Mouse (Mus musculus) layer of hippocampus, postnatal 14 days (tissue): Measurements from ENCODE around the gene Pcdh7. TPM values are rescaled to one million over a fixed set of nuclear protein-coding genes. Genes with fewer than 3 reads are reported as not detected.

Experiments
- DNase-seq, 2 experiments: peaks; one replicate each; pipeline ENCODE4 v3.0.0; 2021 to 2022; ENCODE audit warnings: low spot score in 2 of 2, mixed read lengths in 1 of 2
- total RNA-seq, 2 experiments: library from RNA; stranded (reverse); gene quantifications; 2 replicates each; pipeline ENCODE4 v1.2.3; 2021

Gene Pcdh7
- total RNA-seq, 2 experiments from 2014 or later = 71.9 to 76.5 TPM

- no peak for DNase-seq
These were observed 153.0 kb downstream of the Pcdh7 start for GRCm38 (mm10) chr5:57870727-57871126.

GRCm38 (mm10) chr5:57884982-57885381 lies 167.2 kb downstream of the Pcdh7 start:
- no peak for DNase-seq

DNA sequence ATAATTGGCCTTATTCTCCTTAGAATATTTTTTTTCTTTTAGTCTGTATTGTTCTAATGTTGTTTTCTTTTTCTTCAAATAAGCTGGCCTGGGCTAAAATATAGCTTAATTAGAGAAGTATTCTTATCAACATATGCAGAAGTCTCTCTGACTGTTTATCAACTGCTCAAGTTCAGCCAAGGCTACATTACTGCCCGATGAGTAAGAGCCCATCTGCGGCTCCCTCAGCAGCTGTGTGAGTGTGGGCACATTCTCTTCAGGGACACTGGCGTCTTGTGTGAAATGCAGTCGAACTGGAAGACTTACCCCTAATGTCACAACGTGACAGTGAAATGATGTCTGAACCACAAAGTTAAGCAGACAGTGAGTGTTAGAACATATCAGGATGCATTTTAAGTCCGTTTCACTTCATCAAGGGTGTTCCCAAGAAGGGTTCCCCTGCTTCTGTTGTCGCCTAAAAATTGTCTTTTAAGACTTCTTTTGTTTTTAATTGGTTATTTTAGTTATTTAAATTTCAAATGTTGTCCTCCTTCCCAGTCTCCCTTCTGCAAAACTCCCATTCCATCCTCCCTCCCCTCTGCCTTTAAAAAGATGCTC lies 181.3 kb downstream of the Pcdh7 start:
- DNase-seq = no peak

DNA sequence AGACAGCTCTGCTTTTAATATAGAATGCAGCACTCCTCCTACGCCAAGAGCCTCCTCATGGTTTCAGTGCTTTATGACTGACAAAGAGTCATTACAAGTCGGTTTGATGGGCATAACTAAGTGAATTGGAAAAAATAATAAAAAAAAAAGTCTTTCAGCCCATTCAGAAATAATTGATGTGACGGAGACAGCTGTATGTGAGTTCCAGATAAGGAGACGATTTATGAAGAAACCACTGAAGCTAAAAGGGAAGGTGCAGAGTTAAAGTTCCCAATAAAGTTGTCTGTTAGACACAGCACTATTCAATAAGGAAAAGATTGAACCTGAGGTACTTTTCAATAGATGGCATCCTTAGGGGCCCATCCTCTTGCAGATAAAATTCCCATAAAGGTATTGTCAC lies 189.5 kb downstream of the Pcdh7 start:
- DNase-seq = no peak

- no peak for DNase-seq
These were observed 203.4 kb downstream of the Pcdh7 start for GRCm38 (mm10) chr5:57921140-57921539.

DNA sequence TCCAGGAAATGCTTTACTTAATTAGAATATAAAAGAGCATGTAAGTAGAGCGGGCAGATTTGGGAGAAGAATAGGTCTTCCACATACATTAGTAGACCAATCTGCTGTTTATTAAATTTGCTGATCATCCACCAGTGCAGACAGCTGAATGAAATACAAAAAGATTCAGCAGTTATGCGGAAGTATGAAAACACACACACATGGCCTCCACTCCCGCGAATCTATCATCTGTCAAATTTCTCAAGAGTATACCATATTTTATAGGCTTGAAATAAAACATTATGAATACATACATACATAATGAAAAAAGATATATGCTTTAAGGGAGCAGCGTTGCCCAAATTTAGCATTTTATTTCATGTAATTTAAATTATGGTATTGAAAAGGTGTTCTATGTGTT lies 213.6 kb downstream of the Pcdh7 start:
- no peak for DNase-seq

DNA sequence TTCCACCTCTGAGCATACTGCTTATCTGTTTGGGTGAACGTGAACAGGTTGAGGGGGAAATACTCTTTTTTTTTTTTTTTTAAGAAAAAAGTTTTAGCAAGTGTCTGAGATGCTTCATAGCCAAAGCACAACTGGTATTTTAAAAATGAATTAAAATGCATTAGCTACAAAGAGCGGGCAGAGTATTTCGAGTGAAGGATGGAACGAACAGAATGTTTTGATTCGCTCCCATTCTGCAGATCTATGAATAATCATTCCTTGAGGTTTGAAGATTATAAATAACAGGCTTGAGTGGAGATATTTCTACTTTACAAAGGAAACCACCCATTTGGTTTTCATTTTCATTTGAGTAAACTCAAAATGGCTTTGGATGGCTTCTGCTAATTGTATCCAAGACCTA lies 214.0 kb downstream of the Pcdh7 start:
- DNase-seq = peak in 1 of 2 experiments; percentile 21

GRCm38 (mm10) chr5:57934666-57935065 lies 216.9 kb downstream of the Pcdh7 start:
- no peak for DNase-seq

DNA sequence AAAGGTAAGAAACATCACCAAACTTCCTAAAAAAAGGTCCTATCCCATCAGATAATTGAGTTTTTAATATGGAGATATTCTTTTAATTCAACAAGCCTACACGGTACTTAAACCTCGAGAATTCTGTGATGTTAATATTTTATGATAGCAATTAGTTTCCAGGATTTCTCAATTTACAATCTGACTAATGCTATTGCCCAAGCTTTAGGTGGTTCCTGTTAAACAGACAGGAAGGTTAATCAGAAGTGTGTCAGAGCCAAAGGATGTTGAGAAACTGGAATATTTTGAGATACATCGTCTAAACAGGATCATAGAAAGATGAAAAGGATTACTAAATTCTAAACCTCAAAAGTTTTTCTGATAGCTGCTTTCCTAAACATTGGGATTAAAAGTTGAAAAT lies 222.7 kb downstream of the Pcdh7 start:
- DNase-seq = no peak

DNA sequence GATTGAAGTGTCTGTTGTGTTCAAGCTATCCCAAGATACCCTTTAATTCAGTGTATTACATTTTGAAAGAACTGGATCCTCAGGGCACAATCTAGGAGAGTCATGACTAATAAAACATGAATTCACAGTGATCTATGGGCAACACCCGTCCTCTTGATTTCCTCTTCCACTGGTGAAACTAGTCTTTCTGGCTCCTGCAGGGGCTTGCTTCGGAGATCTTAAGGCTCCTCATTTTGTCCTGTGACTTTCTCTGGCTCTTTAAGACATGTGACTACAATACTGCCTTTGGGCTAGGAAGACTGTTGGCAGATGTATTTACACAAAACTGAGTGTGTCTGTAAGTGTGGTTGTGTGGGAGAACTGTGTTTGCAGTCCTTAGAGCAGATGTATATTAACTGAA lies 225.4 kb downstream of the Pcdh7 start:
- no peak for DNase-seq

- DNase-seq = no peak
These were observed 225.8 kb downstream of the Pcdh7 start for GRCm38 (mm10) chr5:57943611-57944010.

DNA sequence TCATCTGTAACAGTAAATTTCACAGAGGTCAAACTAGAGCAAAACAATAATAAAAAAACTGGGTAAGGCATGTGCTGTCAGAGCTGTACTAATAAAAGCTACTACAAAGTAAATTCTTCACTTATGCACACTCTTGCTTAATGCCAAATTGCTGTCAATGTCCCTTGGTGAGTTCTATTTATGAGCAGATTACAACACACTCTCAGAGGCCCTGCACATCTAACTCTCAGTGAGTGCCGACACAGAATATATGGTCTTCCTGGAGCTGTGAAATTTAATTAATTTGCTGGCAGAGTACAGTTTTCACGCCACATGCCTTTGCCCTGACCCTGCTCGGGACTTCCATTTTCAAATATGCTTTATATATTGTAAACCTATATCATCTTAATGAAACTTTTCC lies 227.7 kb downstream of the Pcdh7 start:
- DNase-seq = no peak

DNA sequence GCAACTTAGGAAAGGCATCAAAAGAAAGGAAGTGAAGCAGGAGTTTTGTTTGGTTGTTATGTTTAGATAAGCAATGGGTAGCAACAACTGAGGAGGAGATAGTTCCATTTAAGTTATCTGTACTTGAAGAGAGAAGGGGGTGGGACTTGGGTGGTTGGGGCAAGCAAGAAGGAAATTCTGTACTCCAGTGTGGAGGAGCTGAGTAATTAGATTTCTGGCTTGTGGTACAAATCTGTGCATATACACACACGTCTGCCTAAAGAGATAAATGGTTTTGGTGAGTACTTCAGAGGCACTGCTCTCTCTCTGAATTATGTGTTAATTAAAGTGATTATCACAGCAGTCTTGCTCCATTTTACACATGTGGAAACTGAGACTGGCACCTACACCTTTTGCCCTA lies 241.6 kb downstream of the Pcdh7 start:
- DNase-seq = no peak

- no peak for DNase-seq
These were observed 246.0 kb downstream of the Pcdh7 start for GRCm38 (mm10) chr5:57963792-57964191.

DNA sequence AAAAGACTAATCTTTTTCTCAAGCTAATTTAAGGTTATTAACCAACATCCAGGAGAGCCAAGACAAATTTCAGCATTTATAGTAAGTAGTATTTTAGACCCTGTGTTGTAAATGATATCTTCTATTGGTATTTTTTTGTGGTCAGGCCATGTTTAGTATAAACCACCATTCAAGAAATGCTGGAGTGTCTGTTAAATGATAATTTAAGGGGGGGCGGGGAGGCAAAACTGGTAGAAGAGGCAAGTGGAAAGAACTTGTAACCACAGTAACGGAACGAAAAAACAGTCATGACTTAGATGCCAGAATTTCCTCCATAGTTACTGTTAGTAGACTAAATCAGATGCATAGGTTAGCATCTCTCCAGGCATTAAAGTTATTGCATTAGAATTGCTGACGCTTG lies 246.4 kb downstream of the Pcdh7 start:
- no peak for DNase-seq

- DNase-seq = no peak
These were observed 275.8 kb downstream of the Pcdh7 start for GRCm38 (mm10) chr5:57993584-57993983.

- DNase-seq = no peak
These were observed 303.6 kb downstream of the Pcdh7 start for GRCm38 (mm10) chr5:58021331-58021730.

DNA sequence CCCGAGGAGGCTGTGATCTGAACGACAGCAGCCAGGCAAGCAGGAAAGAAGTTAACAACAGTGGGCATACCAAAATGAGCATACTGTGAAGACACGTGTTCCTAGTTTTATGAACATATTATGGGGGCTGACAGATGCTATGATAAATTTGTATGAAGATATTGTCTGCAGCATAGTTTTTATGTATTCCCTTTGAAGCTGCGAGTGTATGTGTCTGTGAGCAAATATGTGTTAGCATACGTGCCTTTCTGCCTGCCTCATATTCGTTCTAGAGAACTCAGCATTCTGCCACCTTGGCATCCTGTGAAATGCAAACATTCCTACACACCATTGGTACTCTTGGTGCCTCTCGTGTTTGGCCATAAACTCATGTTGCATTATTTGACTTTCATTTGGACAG lies 307.4 kb downstream of the Pcdh7 start:
- peak in 1 of 2 experiments; percentile 39 for DNase-seq

DNA sequence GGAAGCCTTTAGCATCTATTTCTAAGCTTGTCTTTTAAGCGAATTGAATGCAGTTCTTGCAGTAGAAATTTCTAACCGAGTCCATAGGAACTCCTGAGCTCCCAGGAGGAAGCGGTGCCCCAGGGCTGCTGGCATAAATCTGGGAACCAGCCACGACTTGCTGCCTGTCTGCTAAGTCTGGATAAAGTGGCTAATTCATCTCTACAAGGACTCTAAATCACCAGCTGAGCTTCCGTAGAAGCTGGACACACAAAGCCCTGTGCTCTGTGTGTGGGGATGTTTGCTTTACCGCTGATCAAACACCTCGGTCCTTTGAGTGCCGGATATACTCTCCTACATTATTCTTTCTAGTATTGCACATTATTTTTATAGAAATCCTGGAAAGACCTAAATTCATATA lies 308.0 kb downstream of the Pcdh7 start:
- peak in 1 of 2 experiments; percentile 7 for DNase-seq

DNA sequence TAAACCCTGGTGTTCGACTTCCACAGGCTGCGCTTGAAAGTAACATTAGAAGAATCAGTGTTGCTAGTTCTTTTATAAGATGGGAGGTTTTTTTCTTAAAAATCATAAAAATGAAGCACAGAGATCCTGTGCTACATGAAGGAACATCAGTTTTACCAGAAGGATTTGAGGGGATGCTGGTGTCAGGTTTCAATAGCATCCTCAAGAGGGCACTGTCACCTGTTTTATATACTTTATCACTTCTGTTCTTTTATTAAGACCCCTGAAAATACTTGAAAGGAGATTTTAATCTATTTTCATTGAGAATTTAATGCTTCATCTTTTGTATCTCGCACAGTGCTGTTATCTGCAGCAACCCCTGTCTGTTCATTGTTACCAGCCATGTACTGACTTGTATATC lies 322.1 kb downstream of the Pcdh7 start:
- peak in 1 of 2 experiments; percentile 16 for DNase-seq

DNA sequence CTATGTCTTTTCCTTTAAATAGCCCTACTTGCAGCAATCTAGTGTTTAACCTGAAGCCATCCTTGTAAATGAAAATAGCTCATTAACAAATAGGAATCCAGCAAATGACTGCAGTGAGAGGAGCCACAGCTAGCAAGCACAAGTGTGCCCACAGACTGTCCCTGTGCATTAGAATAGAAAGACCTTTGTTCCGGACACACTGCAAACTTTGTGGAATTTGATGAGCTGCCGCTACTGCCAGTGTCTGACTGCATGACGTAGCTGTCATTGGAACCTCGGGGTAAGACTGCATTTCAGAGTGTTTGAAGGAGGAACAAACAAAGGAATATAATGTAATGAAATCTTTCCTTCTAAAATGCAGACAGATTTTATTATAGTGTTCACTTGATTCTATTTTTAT lies 326.4 kb downstream of the Pcdh7 start:
- peak in 1 of 2 experiments; percentile 15 for DNase-seq

DNA sequence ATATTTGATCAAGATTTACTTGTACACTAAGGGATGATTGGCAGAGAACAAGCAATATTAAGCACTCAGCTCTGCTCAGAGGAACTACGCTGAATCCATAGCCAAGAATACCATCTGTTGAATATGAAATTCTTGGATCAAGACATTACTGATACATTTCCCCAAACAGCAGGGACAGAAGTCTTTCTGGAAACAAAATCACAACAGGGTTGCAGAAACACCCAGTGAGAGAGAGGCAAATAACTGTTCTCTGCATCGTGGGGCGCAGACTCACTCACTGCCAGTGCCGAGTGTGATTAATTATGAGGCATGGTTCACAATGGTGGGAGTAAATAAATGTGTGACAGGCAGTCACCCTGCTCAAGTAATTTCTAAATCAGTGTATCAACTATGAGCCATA lies 363.3 kb downstream of the Pcdh7 start:
- peak; percentile 29 to 89 for DNase-seq

DNA sequence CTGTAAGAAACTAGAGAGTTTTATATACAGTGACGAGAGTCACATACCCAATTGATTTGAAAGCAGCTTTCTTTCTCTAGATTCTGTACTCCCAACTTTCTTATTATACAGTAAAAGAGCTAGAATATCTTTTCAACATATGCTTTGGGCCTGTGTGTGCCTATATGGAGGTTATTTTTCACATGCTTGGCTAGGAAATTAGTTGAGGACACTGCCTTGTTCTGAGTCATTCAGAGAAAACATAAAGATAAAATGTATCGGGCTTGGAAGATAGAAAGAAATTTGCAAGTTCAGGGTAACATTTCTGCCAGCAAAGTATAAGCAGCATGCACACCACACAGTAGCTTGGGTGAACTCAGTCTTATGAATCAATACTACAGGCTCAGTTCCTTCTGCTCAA lies 364.5 kb downstream of the Pcdh7 start:
- DNase-seq = no peak

GRCm38 (mm10) chr5:58083056-58083455 lies 365.3 kb downstream of the Pcdh7 start:
- DNase-seq = no peak
